Mouse (Mus musculus) G1E (cell line): Measurements from ENCODE around the gene Fstl1.

Experiments
- CTCF ChIP-seq: IDR thresholded peaks from 2 replicates; pipeline ENCODE4 v1.5.1; 2012; ENCODE audit warnings: low read depth, low read length, inconsistent platforms, mixed read lengths
- GATA1 ChIP-seq: IDR thresholded peaks from 2 replicates; pipeline ENCODE4 v1.6.1; 2012; ENCODE audit warnings: borderline replicate concordance, low read length, inconsistent platforms, mixed read lengths

DNA sequence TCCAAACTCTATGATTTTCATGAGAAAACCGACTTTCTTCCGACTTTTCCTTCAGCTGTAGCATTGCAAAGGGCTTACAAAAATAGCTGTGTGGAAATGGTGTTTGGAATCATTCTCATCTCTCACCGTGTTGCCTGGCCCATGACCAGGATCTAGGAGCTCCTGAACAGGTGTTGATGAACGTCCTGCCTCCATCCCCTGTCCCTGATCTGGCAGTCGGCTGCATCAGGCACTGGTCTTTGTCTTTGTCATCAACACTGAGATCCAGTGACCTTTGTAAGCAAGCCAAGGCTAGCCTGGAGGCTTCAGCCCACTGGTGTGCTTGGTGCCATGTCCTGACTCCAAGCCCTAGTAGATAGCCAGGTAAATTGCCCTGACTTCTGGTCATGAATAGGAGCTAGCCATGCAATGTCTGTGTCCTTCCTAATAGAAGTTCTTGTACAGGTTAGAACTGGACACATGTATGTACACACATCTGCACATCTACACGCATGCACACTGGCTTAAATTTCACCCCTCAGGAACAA is 12.8 kb downstream of the Fstl1 start:
- TF ChIP-seq CTCF (no peak), GATA1 (no peak)
